Comparison of ENCODE assay signal across 11 mouse cellular contexts in the genomic region with DNA sequence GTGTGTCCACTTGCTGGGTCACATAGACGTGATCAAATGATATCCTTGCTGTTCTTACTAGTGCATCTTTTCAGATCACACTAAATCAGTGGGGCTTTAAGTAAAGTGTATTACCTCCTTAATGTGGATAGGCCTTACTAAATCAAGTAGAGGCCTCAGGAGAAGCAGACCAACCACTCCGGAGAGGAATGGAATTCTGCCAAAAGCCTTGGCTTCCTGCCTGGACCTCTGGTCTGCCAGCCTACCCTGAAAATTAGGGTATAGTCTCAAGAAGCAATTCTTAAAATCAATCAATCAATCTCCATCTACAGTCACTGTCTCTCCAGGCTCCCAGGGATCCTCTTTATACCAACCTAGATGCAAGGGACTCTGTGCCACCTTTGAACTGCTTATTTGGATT. TPM values are rescaled to one million over a fixed set of nuclear protein-coding genes. Genes with fewer than 3 reads are reported as not detected.
DNase-seq lines count a peak whose midpoint lies in the region; ATAC-seq and TF ChIP-seq lines count a peak whose summit lies in the region.
"Had no signal": no experiment of that assay in that cellular context is flagged by ENCODE, and none has a peak within 500 bp of the region (broad histone marks: within the 10 kb centered on the region; RNA-seq: fewer than 3 reads in every experiment).

No protein-coding gene starts in this region.

- TF ChIP-seq CTCF in cerebellum, adult 2 months (IDR thresholded peaks at IDR 0.05; ENCODE audit: borderline replicate concordance, insufficient read depth, low read depth, low read length): no peak

- intact Hi-C loops in left cerebral cortex, postnatal 4 days (cut with DNase I): no loop called here

- 19% methylated on average over 2 of the region's 2 CpGs for WGBS in cerebellum, adult 2 months
- WGBS in intestine, embryonic 16.5 days: 32% methylated on average over 2 of the region's 2 CpGs

- H3K4me3 ChIP-seq in cerebellum, adult 2 months (replicated peaks; ENCODE audit: insufficient read depth, low read depth, low read length): no peak overlapping the region
- H3K4me3 ChIP-seq in intestine, embryonic 16.5 days (ENCODE audit: low read length): no peak overlapping the region
- H3K4me3 ChIP-seq: erythroblast, embryonic 14.5 days had no signal

- no peak overlapping the region for H3K4me2 ChIP-seq in intestine, embryonic 16.5 days (ENCODE audit: low read depth, low read length)

- TF ChIP-seq POLR2A in cerebellum, adult 2 months (IDR thresholded peaks at IDR 0.05; ENCODE audit: borderline replicate concordance, insufficient read depth, low read length): no peak

- no peak overlapping the region for H3K27ac ChIP-seq in cerebellum, adult 2 months (ENCODE audit: insufficient read depth, low read length)
- no peak overlapping the region for H3K27ac ChIP-seq in intestine, embryonic 16.5 days (ENCODE audit: low read length)
- H3K27ac ChIP-seq: stomach, postnatal 0 days had no signal

- no peaks in the 10 kb centered on the region for H3K9me3 ChIP-seq in intestine, embryonic 16.5 days (ENCODE audit: control insufficient read depth, low read length)

- no peak overlapping the region for H3K9ac ChIP-seq in intestine, embryonic 16.5 days (ENCODE audit: low read depth, low read length)

- H3K4me1 ChIP-seq in cerebellum, adult 2 months (ENCODE audit: control insufficient read depth, insufficient read depth, low read length): no peaks in the 10 kb centered on the region
- H3K4me1 ChIP-seq in intestine, embryonic 16.5 days (ENCODE audit: control insufficient read depth, insufficient read depth, low read length): peaks cover 9% of the 10 kb centered on the region

- no peak for ATAC-seq in intestine, embryonic 16.5 days

- no peaks in the 10 kb centered on the region; the same call in 1 of the 2 replicates for H3K27me3 ChIP-seq in cerebellum, adult 2 months (ENCODE audit: control insufficient read depth, insufficient read depth, low read length)
- H3K27me3 ChIP-seq in intestine, embryonic 16.5 days (replicated peaks; ENCODE audit: control insufficient read depth, insufficient read depth, low read length): no peaks in the 10 kb centered on the region

- H3K36me3 ChIP-seq in intestine, embryonic 16.5 days (ENCODE audit: control insufficient read depth, insufficient read depth, low read length): no peaks in the 10 kb centered on the region

- DNase-seq in cerebellum, postnatal 10 days: peak; percentile 71 to 77
- DNase-seq in cerebellum, adult 2 months: no peak
- DNase-seq in left cerebral cortex, postnatal 4 days: peak; percentile 74
- no peak for DNase-seq in left cerebral cortex, adult 18-20 months (ENCODE audit: low spot score in 2 of 2)
- DNase-seq in adipocyte (ENCODE audit: low spot score): peak; percentile 65
- peak; percentile 77 for DNase-seq in heart, postnatal 4 days
- DNase-seq in retina, embryonic 14.5 days (ENCODE audit: low spot score): no peak
- DNase-seq: embryo, embryonic 11 days had no signal

RNA-seq across cellular contexts. Expression of a gene that starts 59.1 kb away (rescaled TPM):
- polyA plus RNA-seq in cerebellum, adult 2 months (2012; rRNA removed): 4.8 and 5.1 TPM in 2 replicates
- 1 to 10 TPM; 2.2 to 2.7 TPM for total RNA-seq in left cerebral cortex, postnatal 4 days (2021)
- total RNA-seq in left cerebral cortex, adult 18-20 months (2021): 1 to 10 TPM; 5.2 to 5.4 TPM
- total RNA-seq in heart, postnatal 4 days (2021): 10 to 100 TPM; 19.0 to 19.9 TPM
- 0.37 and 0.40 TPM in 2 replicates for polyA plus RNA-seq in intestine, embryonic 16.5 days (2015; fragmentation: Nextera tagmentation; extraction: Ambion mirVana)
- polyA plus RNA-seq: erythroblast, embryonic 14.5 days had no signal

Comparison
In these comparisons a context has a peak if more than half of its experiments do, and no peak if none do; other contexts are left out.
1. DNase-seq: peak in cerebellum, postnatal 10 days (2 of 2), left cerebral cortex, postnatal 4 days (single experiment), adipocyte (single experiment) and heart, postnatal 4 days (single experiment); none in cerebellum, adult 2 months (0 of 2), left cerebral cortex, adult 18-20 months (0 of 2) and retina, embryonic 14.5 days (single experiment).